Mouse (Mus musculus) B cell, adult (primary cell): ENCODE measurements around the gene Pofut2. TPM values are rescaled to one million over a fixed set of nuclear protein-coding genes. Genes with fewer than 3 reads are reported as not detected.

Experiments used
- total RNA-seq: library from RNA; stranded (reverse); gene quantifications from 4 replicates; pipeline ENCODE4 v1.2.4, GENCODE M21; 2023; ENCODE audit not compliant: inconsistent age

Pofut2 gene
- total RNA-seq, result 31.5 to 37.6 TPM (median 34.9 TPM) in 4 replicates

GRCm38 (mm10) chr10:77258704-77259621 lies at the start of gene Pofut2:
Pofut2 (plus strand) TSS chr10:77259218.

Other genes starting within 250 kb of the Pofut2 start
- gene Slc19a1, start 227.0 kb upstream of the Pofut2 start, total RNA-seq, result 12.3 to 15.4 TPM (median 13.0 TPM) in 4 replicates
- gene Col18a1, start 92.7 kb upstream of the Pofut2 start, total RNA-seq, result 0.10 to 0.63 TPM (median 0.39 TPM) in 3 of 4 replicates, not detected in the other
- 1.2 to 2.1 TPM (median 1.6 TPM) in 4 replicates for gene Adarb1, start 159.1 kb downstream of the Pofut2 start, total RNA-seq